Mouse (Mus musculus) cerebellum, adult 11 months (tissue): ENCODE measurements at regions not wholly inside any gene's neighbourhood (a gene's known extent, or its start where the extent isn't known, plus 50 kb on each side); places are given as distances from the start of the nearest gene placed in this dataset.

Source experiments
- DNase-seq: peaks from one replicate; pipeline ENCODE4 v3.0.0; 2022

GRCm38 (mm10) chr1:88623040-88623439 lies 79.0 kb downstream of the Arl4c start:
- DNase-seq = no peak

DNA sequence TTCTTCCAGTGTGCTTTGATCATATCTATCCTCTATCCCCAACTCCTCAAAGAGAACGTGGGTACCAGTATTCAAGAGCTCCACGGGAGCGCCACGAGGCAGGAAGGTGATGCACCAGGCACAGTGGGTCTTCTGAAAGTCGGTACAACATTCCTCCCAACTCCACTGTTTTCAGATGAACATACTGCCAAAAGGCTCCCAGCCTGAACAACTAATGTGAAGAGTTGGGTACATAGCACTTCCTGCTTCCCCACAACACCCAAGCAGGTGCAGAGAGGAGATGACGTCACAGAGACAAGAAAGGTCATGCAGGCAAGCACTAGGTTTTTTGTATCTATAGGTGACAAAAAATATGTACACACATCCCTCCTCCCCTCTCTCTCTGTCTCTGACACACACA lies 79.7 kb downstream of the Arl4c start:
- no peak for DNase-seq

GRCm38 (mm10) chr1:88621214-88621613 lies 80.8 kb downstream of the Arl4c start:
- no peak for DNase-seq

DNA sequence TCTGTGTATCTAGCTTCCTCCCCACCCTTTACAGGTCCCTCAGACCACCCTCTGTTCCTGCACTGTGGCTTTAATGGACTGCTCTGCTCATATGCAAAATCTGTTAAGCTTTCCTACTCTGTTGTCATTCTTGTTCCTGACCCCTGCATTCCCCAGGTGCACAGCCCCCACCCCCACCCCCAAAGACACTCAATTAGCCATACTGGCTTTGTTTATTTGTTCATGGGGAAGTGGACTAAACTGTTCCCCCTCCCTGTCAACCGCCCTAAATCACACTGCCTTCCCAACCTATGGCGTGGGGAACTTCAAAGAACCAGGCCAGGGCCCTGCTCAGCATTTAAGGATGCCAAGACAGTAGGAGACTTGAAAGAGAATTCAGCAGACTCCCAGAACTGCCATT lies 89.0 kb downstream of the Arl4c start:
- no peak for DNase-seq

DNA sequence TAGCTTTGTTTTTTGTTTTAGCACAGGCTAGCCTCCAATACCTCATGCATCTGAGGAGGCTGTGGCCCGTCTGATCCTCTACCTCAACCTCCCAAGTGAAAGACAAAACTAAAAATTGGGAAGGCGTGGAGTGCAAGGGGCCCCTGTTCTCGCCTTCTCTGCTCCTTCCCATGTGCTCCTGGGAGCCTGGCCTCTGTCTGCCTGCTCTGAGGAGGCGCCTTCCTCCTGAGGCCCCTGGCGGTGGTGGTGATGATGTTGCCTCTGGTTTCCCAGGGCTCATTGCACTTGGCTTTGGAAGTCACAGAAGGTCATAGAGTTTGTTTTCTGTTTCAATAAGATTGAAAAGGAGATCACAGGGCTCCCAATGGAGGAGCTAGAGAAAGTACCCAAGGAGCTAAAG lies 90.8 kb downstream of the Arl4c start:
- no peak for DNase-seq

DNA sequence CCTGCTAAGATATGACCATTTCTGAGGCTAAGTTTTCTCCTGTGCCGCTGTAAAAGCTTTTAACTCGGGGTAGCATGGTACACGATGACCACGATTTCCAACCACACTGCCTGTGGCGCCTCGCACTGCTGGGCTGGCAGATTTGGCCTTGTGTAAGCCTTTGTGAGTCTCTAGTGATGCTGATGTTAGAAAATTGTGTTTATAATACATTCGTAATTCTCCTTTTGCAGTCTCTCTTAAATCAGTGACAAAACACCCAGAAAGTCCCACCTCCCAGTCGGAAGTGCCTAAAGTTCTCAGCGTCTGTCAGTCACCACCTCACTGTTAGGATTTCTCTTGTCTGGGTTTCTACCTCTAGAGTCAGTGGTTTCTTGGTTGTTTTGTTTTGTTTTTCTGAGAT lies 91.2 kb downstream of the Arl4c start:
- no peak for DNase-seq

GRCm38 (mm10) chr1:88608826-88609225 lies 93.2 kb downstream of the Arl4c start:
- DNase-seq = no peak

- DNase-seq = no peak
These were observed 93.8 kb downstream of the Arl4c start for GRCm38 (mm10) chr1:88608236-88608635.

- DNase-seq = no peak
These were observed 95.8 kb upstream of the Glrp1 start for GRCm38 (mm10) chr1:88605616-88606190.

DNA sequence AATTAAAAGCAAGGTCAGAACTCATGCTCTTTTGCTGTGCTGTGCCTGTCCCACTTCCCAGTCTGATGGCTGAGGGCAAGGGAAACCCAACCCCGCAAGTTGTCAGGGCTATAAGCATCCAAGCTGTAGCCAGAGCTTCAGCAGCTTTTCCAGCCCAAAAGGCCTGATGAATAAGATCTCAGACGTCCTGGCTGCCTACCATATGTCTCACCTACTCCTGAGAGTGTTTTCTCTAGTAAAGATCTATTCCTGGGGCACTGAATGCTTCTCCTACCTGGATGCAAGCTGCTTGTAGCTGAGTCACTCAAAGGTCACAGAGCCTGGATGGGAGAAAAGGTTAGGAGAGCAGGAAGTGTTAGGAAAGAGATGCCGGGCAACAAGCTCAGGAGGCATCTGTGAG lies 92.4 kb upstream of the Glrp1 start:
- no peak for DNase-seq

DNA sequence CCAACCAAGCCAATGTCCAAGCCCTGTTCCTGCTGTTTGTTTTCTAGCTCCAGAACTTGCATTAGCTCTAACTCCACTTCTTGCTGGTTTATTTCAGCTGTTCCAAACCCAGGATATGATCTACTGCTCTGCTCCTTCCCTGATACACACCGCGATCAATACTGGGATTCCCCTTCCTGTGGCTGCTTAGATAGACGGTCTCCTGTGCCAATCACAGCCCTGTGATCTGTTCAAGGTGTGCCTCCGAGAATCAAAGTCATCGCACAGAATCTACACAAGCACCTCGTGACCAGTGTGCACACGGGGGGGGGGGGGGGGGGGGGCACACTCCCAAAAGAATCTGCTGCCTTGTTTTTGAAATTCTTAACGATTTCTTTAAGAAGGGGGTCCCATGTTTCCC lies 91.9 kb upstream of the Glrp1 start:
- no peak for DNase-seq

DNA sequence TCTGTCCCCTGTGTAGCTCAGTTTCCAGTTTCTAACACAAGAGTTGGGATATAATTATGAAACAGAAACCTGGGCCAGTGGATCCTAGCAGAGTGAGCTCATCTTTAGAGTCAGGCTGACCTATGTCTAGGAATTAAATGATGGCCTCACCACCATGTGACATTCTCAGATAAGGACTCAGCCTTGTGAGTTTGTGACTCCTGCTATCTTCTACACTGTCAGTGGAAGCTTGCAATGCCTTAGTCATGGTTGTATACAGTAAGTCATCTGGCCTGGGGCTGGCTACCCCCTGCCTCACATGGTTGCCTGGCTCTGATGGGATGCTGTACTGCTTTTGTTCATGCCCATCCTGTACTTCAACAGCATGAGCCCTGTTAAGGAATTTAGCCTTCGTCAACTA lies 90.3 kb upstream of the Glrp1 start:
- DNase-seq = no peak

DNA sequence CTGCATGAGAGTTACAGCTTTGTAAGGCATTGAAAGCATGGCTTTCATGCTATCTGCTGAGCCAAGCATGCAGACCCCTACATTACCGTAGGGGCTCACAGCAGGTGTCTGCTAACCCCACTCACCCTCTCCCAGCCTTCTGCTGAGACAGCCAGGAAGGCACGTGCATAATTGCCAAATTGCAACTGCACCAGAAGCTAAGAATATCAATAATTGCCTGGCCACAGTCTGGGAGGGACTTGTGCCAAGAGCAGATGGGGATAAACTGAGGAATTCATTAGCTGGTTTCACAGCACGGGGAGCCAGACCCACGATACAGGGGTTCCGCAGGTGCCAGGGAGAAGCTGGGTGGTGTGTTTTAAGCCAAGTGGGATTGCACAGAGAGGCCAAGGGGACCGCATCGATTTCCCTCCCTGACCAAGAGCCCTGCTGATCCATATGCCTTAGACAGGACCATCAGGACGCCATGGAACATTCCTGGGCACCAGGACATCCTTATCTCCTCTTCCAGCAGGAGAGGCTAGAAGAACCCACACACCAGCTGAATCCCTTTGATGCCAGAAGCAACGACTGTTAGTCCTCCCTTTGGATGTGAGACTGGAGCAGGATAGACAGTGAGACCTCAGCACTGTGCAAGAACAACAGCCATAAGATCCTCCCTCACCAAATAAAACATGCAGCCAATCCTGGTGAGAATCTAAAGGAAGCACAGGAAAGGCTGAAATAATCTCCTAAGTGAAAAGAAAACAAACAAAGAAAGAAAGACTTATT lies 84.8 kb upstream of the Glrp1 start:
- no peak for DNase-seq

DNA sequence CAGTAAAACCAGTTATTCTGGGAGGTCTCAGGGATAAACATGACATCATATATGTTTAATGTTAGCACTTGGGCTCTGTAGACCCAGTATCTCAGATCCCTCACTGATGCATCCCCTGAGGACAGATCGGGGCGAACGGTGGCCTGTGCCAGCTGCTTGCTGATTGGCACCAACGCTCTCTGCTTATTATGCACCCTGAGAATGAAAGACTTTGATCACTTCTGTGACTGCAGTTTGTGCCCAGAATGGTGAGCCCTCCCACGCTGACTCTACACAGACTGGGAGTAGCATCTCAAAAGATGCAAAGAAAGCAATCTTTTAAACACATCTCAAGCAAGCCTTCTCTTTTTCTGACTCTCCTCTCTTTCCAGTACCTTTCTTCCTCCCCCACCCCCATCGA lies 82.2 kb upstream of the Glrp1 start:
- no peak for DNase-seq

DNA sequence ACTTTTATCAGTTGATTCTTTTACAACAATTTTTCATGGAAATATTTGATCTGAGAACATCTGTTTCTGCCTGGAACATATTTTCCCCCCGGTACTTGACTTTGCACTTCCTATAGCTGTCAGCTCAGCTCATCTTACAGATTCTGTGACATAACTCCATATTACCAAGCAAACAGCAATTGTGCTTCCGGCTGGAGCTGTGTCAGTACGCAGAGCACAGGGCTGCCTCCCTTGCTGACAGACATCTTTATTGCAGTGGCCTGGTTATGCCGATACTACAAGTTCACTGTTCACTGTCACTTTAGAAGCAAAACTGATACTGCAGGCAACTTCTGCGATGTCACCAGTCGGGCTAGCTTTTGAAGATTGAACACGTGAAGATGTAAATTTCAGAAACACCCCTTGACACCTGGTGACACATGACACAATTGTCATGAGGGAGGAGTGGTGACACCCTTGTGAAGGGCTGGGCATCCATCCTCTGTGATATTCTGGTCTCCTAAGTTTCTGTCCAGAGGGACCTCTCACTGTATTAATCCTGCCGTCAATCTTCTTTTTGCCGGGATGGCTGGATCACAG lies 81.0 kb upstream of the Glrp1 start:
- DNase-seq = no peak

- DNase-seq = no peak
These were observed 78.9 kb upstream of the Glrp1 start for GRCm38 (mm10) chr1:88588747-88589146.

GRCm38 (mm10) chr1:88586823-88587820 lies 77.3 kb upstream of the Glrp1 start:
- DNase-seq = no peak

DNA sequence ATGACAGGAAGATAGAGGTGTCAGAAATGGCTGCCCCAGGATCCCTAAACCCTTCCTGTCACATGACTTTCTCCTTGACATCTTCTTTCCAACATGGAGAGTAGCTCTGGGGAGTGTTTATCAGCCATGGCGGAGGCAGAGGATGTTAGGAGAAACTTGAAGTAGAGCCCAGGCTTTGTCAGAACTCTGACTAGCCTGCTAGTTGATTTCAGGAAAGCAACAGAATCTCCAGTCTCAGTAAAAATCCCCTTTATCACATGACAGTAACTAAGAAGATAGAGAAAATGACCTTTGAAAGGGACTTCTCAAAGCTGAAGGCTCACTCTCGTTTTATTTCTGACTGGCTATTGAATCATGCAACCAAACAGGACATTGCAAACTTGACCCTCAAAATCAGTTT lies 76.3 kb upstream of the Glrp1 start:
- DNase-seq = no peak

DNA sequence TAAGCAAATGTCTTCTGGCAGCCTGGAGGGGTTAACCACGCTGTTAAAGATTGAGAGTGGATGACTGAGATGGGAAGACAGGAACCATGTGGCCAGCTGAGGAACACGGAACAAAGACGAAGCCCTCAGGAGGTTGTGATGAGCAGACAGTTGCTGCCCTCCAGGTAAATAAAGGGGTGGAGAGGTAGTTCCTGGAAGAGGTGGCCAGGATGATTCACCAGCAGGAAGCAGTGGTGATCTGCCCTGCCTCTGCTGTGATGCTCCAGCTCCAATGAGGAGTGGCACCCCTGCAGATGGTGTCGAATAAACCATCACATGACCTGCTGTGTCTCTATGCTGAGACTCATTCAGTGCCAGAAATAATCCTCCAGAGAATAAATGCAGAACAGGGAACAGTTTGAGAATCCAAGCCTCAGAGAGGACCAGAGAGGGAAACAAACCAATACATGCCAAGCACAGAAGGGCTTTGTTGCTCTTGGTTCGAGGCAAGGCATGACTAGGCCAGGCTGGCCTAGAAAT lies 74.7 kb upstream of the Glrp1 start:
- no peak for DNase-seq

- no peak for DNase-seq
These were observed 68.4 kb upstream of the Glrp1 start for GRCm38 (mm10) chr1:88578231-88578620.

- no peak for DNase-seq
These were observed 67.8 kb upstream of the Glrp1 start for GRCm38 (mm10) chr1:88577498-88578230.

DNA sequence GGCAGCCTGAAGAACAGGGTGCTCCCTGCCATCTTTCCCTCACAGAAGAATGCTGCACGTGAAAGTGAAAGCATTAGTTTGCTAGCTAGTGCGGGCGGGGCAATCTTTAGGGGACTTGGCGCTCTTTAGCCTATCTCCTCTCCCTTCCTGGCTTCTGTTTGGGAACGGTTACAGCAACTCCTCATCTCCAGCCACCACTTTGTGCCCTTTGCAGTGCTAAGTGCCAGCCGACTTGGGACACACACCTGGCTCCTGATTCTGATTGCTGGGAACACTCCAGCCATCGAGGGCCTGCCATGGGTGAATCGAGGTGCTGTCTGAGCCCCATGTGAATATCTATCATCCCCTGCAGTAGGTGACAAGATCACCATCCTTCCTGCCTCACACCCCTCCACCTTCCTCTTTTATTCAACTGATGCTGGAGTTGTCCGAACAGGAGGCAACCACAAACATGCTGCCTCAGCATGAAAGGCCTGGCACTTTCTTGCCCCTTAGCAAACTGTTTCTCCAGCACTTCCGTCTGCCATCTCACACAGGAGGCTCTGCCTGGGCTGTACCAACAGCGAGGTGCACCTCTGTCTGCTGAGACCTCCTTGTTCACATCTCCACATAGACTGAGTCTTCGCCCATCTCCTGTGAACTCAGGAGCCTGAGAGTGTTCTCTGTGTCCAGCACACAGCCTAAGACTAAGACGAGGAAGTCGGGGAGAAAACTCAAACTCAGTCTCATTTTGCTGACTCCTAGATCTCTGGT lies 66.2 kb upstream of the Glrp1 start:
- no peak for DNase-seq
